Comparison of ENCODE assay signal across 9 mouse cellular contexts in genomic region chr1:170992550-170992949, GRCm38 (mm10). TPM values are rescaled to one million over a fixed set of nuclear protein-coding genes. Genes with fewer than 3 reads are reported as not detected.
DNase-seq lines count a peak whose midpoint lies in the region; ATAC-seq and TF ChIP-seq lines count a peak whose summit lies in the region.
"Had no signal": no experiment of that assay in that cellular context is flagged by ENCODE, and none has a peak within 500 bp of the region (broad histone marks: within the 10 kb centered on the region; RNA-seq: fewer than 3 reads in every experiment).

No protein-coding gene starts in this region.

- H3K27ac ChIP-seq in heart, adult 2 months: no peak overlapping the region
- no peak overlapping the region for H3K27ac ChIP-seq in heart, embryonic 12.5 days (ENCODE audit: poor library complexity, severe bottlenecking)
- no peak overlapping the region for H3K27ac ChIP-seq in embryonic facial prominence, embryonic 14.5 days (replicated peaks; ENCODE audit: low read depth, low read length)

- intact Hi-C loops in heart, adult 2 months (cut with DNase I): loop anchor here (1.0 kb wide), 1 partner anchor 91 kb away; no protein-coding TSS in a partner anchor
- intact Hi-C loops in left cerebral cortex, postnatal 14 days (cut with DNase I): loop anchor here (1.0 kb wide), 1 partner anchor 91 kb away; no protein-coding TSS in a partner anchor

- H3K4me2 ChIP-seq in heart, embryonic 12.5 days: no peak overlapping the region
- no peak overlapping the region for H3K4me2 ChIP-seq in embryonic facial prominence, embryonic 14.5 days (ENCODE audit: low read depth, low read length)

- H3K9me3 ChIP-seq in heart, embryonic 12.5 days (replicated peaks): no peaks in the 10 kb centered on the region
- H3K9me3 ChIP-seq in embryonic facial prominence, embryonic 14.5 days (ENCODE audit: control insufficient read depth, low read length): no peaks in the 10 kb centered on the region

- H3K27me3 ChIP-seq in heart, adult 2 months (ENCODE audit: control insufficient read depth, insufficient read depth, low read length): no peaks in the 10 kb centered on the region
- peaks cover 33% of the 10 kb centered on the region for H3K27me3 ChIP-seq in heart, embryonic 12.5 days (replicated peaks)
- no peaks in the 10 kb centered on the region for H3K27me3 ChIP-seq in embryonic facial prominence, embryonic 14.5 days (replicated peaks; ENCODE audit: control insufficient read depth, insufficient read depth, low read length)

- no peaks in the 10 kb centered on the region for H3K4me1 ChIP-seq in heart, adult 2 months (ENCODE audit: control insufficient read depth, insufficient read depth, low read length)
- no peaks in the 10 kb centered on the region for H3K4me1 ChIP-seq in heart, embryonic 12.5 days (replicated peaks)
- no peaks in the 10 kb centered on the region for H3K4me1 ChIP-seq in embryonic facial prominence, embryonic 14.5 days (ENCODE audit: control insufficient read depth, insufficient read depth, low read length)

- no peak overlapping the region for H3K9ac ChIP-seq in heart, adult 2 months (ENCODE audit: low read depth, low read length)
- H3K9ac ChIP-seq in heart, embryonic 12.5 days: no peak overlapping the region
- H3K9ac ChIP-seq in embryonic facial prominence, embryonic 14.5 days (ENCODE audit: low read depth, low read length): no peak overlapping the region

- no peak for TF ChIP-seq POLR2A in heart, adult 2 months (IDR thresholded peaks at IDR 0.05; ENCODE audit: insufficient read depth, low read depth, low read length)

- whole genome bisulfite sequencing in heart, adult 2 months: 46% methylated on average over 5 of the region's 5 CpGs
- WGBS in heart, embryonic 12.5 days: 59% methylated on average over 5 of the region's 5 CpGs
- 52% methylated on average over 5 of the region's 5 CpGs for WGBS in embryonic facial prominence, embryonic 14.5 days

- no peak overlapping the region for H3K4me3 ChIP-seq in heart, adult 2 months
- no peak overlapping the region for H3K4me3 ChIP-seq in heart, embryonic 12.5 days
- no peak overlapping the region for H3K4me3 ChIP-seq in embryonic facial prominence, embryonic 14.5 days (ENCODE audit: low read depth, low read length)

- TF ChIP-seq EP300 in heart, adult 2 months (IDR thresholded peaks at IDR 0.05; ENCODE audit: insufficient read depth, low read depth, low read length): no peak

- peak; percentile 68 for TF ChIP-seq CTCF in heart, adult 2 months (IDR thresholded peaks at IDR 0.05)

- no peaks in the 10 kb centered on the region for H3K36me3 ChIP-seq in heart, adult 2 months (ENCODE audit: control insufficient read depth, insufficient read depth, low read length)
- H3K36me3 ChIP-seq in heart, embryonic 12.5 days: no peaks in the 10 kb centered on the region
- no peaks in the 10 kb centered on the region for H3K36me3 ChIP-seq in embryonic facial prominence, embryonic 14.5 days (ENCODE audit: control insufficient read depth, insufficient read depth, low read length)

- ATAC-seq in heart, embryonic 12.5 days (ENCODE audit: insufficient number of reproducible peaks, low FRiP score): no peak
- ATAC-seq in embryonic facial prominence, embryonic 14.5 days (ENCODE audit: low read depth): no peak

- peak in 1 of 2 experiments; percentile 30 for DNase-seq in heart, adult 2 months
- DNase-seq in 416B (ENCODE audit: low read depth): peak; percentile 72
- peak; percentile 81 for DNase-seq in NIH3T3 (ENCODE audit: low read depth)
- peak; percentile 29 for DNase-seq in embryonic facial prominence, embryonic 14.5 days (ENCODE audit: low spot score)
- peak; percentile 54 to 55 for DNase-seq in left cerebral cortex, postnatal 14 days (ENCODE audit: low spot score in 2 of 2)
- DNase-seq in right cerebral cortex, postnatal 36 days (ENCODE audit: low spot score in 2 of 2): peak; percentile 11 to 37
- no peak for DNase-seq in urinary bladder, adult 18-20 months (ENCODE audit: low spot score in 2 of 2)

- H3K79me2 ChIP-seq in heart, adult 2 months (replicated peaks; ENCODE audit: control insufficient read depth, insufficient read depth, low read length): no peaks in the 10 kb centered on the region

RNA-seq across cellular contexts. Expression of gene Fcgr2b, which starts 16.2 kb away (rescaled TPM):
- 1 to 10 TPM; 7.4 to 8.4 TPM for total RNA-seq in heart, adult 2 months (2021)
- polyA plus RNA-seq in heart, adult 2 months (2012; rRNA removed): 10.4 and 10.9 TPM in 2 replicates
- polyA plus RNA-seq in heart, embryonic 12.5 days (2016; fragmentation: Nextera tagmentation; extraction: Ambion mirVana): 0.19 TPM in 1 of 2 replicates, not detected in the other
- polyA plus RNA-seq in embryonic facial prominence, embryonic 14.5 days (2014; fragmentation: Nextera tagmentation; extraction: Ambion mirVana): 1.6 and 3.2 TPM in 2 replicates
- 1 to 10 TPM; 4.6 to 5.2 TPM for total RNA-seq in left cerebral cortex, postnatal 14 days (2021)

RNA-seq across cellular contexts. Expression of gene Fcgr4, which starts 26.2 kb away (rescaled TPM):
- total RNA-seq in heart, adult 2 months (2021): 1 to 10 TPM in 1 of 2 experiments, under 1 TPM in 1; 0.70 to 1.2 TPM
- polyA plus RNA-seq in heart, adult 2 months (2012; rRNA removed): 0.79 and 1.4 TPM in 2 replicates
- polyA plus RNA-seq in heart, embryonic 12.5 days (2016; fragmentation: Nextera tagmentation; extraction: Ambion mirVana): 0.14 and 0.24 TPM in 2 replicates
- 0.81 and 0.92 TPM in 2 replicates for polyA plus RNA-seq in embryonic facial prominence, embryonic 14.5 days (2014; fragmentation: Nextera tagmentation; extraction: Ambion mirVana)
- total RNA-seq in left cerebral cortex, postnatal 14 days (2021): not detected
- total RNA-seq: left cerebral cortex, postnatal 10 days had no signal

Comparison
In these comparisons a context has a peak if more than half of its experiments do, and no peak if none do; other contexts are left out.
1. DNase-seq: peak in 416B (single experiment), NIH3T3 (single experiment), embryonic facial prominence, embryonic 14.5 days (single experiment), left cerebral cortex, postnatal 14 days (2 of 2) and right cerebral cortex, postnatal 36 days (2 of 2); none in urinary bladder, adult 18-20 months (0 of 2).